Mouse (Mus musculus) heart, adult 18-20 months (tissue): ENCODE results near the gene Stat3. TPM values are rescaled to one million over a fixed set of nuclear protein-coding genes. Genes with fewer than 3 reads are reported as not detected.

ENCODE experiments used
- DNase-seq, 2 experiments: peaks; one replicate each; pipeline ENCODE4 v3.0.0; 2021 to 2022; ENCODE audit warnings: mixed read lengths in 1 of 2
- total RNA-seq, 2 experiments: library from RNA; stranded (reverse); gene quantifications; 2 replicates each; pipeline ENCODE4 v1.2.3; 2021

Gene Stat3
- total RNA-seq, 2 experiments from 2014 or later, result 71.8 to 83.2 TPM

DNA sequence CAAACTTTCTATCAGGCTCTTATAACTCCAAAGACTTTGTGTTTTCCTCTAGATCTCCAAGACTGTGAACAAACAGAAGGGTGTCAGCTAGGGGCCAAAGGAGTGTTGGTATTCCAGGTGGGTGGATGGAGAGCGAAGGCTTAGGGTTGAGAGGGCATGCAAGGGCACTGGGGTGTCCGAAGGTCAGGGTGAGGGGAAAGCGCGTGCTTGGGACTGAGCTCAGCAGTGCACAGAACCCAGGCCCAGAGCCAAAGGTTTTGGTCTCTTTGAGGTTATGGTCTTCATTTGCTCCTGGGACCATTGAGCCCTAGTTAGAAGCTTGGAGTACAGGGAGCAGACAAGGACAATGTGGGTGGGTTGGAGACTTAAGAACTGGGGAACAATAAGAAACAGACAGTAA, 84.2 kb downstream of the Stat3 start:
- DNase-seq, result no peak

DNA sequence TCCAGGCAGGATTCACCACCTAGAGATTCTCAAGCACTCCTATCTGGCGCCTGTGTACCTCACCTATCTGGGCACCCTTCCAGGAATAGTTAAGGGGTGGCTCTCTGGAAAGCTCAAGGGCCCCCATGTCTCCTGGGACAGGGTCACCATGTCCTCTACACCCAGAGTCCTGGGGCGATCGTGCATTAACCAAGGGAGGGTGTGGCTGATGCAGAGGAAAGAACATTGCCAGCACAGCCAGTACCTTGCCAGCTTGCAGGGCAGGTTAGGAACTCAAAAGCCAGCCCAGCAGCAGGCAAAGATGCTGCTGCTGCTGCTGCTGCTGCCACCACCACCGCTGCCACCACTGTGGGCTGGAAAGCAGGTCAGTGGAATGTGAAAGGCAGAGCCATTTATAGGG, 85.1 kb downstream of the Stat3 start:
- no peak for DNase-seq

DNA sequence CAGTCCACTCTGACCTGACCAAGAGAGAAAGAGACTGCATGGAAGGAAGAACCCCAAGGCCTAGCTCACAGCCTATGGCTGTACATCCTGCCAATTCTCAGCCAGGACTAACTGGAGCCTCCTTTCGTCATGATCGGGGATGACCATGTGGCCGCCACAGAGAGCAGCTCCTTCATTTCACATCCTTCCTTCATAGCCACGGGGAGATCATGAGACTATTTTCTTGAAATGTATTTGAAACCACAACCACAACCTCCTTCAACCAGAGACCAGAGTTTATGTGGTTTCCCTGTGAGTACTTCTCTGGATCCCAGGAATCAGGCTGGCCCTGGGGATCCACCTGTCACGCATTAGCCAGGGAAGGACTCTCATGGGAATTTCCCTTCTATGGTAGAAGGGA, 86.3 kb downstream of the Stat3 start:
- no peak for DNase-seq

DNA sequence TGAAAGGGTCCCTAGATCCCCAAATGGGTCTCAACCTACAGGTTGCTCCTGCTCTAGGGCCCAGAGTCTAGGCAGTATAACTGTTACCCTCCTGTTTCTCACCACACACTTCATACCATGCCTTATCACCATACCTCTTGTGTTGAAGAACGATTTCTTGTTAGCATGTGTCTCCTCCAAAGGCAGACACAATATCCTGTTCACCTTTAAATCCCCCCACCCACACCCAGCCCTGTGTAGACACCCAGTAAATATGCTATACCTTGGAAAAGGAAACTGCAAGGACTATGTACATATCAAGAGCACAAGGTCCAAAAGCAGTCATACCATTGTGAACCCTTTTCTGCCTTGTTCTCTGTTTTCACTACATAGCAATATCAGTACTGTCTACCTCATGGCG, 87.3 kb downstream of the Stat3 start:
- no peak for DNase-seq

DNA sequence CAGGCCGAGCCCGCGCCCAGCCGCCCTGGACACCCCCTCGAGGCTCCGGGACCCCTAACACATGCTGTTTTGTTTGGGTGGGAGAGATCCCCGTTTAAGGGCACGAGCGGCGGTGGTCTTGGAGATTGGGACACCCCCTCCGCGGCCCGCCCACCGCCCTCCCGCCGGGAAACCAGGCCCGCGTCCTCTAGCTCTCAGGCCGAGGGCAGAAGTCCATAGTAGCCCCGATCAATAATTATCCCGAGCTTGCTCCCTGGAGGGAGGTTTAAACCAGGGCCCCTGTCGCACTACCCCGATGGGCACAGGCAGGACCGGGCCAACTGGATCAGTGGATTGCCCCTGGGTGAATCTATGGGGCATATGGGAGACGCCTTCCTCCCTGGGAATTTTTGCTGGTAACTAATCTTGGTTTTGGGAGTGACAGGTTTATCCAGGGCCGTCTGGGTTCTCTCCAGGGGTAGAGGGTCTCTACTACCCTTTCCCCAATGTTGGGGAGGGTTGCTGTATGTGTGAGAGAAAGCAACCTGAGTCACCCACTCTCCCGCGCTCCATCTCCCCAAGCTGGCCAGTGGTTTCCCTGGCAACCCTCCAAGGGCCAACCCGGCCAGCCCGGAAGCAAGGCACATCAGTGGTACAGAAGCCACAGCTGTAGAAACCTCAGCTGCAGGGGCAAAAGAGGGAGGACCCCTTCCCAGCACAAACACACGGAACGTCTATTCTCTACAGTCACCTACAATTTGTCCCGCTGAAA, 88.4 kb downstream of the Stat3 start:
- DNase-seq, result peak; percentile 80 to 83

DNA sequence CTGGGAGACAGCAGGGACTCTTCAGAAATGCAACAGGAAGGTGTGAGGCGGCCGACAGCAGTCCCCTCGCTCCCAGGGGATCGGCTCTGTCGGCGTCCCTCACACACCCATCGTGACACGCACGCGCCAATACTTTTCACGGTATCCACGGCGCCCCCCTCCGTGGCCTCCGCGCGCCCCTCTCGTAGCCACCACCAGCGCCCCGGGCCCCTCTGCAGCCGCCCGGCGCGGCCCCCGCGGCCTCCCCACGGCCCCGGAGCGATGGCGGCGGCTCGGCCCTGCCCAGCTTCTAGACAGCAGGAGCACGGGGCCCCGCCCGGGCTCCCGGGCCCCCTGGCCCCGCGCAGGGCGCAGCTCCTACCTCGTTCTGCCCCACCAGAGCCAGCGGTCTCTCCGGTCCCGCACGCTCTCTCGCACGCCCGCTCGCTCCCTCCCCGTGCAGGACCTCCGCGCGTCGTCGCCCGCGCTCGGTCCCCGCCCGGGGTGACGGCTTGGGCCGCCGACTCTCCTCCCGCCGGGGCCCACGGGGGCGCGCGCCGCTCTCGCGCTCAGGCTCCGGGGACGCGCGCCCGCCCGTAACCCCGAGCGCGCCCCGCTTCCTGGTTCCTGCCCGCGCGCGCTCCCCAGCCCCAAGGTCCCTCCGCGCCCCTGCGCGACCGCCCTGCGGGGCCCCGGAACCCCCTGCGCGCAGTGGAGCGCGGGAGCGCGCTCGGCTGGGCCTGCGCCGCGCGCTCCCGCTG, 89.1 kb downstream of the Stat3 start, which contains the start of gene Stat5b:
Gene Stat5b, minus strand, starts transcription at position 687 of the 740 bp plus-strand sequence.
- peak; percentile 82 to 87 for DNase-seq

DNA sequence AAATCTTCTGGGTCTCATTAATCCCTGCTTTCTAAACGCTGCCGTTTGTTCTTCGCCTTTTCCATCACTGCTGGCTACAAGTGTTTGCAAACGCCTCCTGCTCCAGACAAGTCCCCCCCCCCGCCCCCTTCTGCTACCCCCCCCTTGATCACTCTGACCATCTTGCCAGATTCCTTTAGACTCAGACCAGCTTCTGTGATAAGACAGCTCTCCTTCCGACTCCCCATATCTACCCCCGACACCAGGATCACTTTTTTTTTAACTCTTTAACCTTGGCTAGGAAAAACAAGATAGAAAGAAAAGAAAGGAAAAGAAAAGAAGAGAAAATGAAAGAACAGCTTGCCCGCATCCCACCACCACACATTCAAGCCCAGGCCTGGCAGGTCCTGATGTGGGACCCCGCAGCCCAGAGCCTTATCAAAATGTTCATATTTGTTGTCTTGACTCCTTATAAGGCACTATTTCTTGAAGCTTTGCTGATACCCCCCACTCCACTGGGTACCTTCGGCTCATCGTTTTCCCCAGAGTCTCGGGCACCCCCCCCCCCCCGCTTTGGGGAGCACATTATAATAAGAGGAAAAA, 89.8 kb downstream of the Stat3 start:
- no peak for DNase-seq

DNA sequence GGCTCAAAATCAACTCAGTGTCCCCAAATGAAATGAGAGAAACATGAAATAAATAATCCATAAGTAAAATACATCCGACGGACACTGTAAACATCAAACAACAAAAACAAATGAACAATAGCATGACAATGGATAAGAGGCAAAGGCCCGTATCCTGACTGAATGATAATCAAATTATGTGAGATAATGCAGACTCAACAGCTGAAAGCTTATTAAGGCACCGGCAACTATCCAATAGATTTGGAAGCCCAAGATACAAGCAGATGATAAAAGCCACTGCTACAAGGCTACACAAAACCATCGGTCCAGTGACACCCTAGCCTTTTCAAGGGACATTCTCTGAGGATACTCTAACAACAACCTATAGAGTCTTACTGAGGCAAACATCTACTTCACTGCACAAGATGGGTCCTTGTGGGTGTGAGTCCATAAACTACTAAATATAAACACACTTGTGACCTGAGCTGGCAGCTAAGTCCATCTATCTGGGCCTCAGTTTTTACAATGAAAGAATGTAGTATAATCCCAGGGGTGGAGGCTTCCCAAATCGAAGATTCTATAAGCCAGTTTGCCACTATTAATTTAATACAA, 90.5 kb downstream of the Stat3 start:
- no peak for DNase-seq

DNA sequence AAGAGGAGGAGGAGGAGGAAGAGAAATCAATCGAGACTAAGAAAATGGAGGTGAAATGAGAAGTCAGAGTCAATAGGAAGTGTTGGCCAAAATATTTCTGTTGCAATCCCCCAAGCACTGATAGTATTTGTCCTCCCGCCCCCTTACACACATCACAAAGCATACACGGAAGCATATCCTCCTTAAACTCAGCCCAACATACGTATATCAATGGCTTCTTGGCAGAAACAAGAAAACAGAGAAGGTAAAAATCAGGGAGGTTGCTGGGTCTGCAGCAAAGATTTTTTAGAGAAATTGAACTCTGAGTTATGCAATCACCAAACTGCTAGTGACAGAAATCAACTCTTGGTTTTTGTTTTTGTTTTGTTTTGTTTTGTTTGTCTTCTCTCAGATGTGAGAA, 91.3 kb downstream of the Stat3 start:
- DNase-seq, result no peak

DNA sequence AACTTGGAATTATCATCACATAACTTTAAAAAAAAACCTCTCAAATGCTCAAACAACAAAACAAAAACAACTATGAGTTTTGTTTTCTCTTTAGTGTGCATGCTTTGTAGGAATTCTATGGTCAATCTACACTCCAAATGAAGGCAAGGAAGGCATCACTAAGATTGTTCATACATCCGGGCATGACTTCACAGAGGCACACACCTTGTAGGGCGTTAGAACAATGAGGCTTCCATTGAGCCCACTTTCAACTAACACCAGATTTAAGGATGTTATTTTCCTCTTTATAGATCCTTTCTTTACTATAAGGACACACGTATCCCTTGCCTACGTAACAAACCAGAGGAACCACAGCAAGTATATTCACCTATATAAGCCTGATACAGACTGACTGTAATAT, 91.8 kb downstream of the Stat3 start:
- no peak for DNase-seq

DNA sequence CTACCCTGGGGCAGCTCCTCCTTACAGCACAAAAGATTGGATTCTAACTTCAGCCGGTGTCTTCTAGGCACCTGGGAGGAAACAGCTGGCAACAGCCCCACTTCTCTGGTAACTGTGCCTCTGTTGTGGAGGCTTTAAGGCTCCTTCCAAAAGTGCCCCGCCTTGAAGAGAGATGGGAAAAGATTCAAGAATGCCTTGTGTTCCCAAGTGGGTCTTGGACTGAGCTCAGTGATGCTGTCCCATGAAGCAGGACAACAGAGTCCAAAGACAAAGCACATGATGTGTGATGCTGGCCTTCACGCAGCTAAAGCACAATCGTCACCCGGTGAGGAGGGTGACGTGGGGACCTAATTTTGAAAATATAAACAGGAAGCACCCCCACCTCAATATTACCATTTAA, 93.5 kb downstream of the Stat3 start:
- DNase-seq, result peak in 1 of 2 experiments; percentile 42

DNA sequence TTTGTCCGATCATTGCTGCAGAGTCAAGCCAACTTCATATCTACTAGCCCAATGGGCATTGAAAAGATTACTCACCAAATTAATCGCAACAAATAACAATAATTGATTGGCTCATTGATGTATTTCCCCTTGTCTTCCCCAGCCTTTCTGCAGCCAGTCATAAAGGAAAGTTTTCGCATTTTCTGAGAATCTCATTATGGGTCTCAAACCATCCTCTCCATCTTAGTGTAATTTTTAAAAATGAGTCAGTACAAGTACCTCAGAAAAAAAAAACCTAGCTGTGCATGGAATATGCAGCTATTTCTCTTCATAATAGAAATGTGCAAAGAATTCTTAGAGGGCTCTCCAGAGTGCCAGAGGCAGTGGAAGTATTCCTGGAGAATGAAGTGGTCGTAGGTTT, 95.2 kb downstream of the Stat3 start:
- DNase-seq, result no peak

DNA sequence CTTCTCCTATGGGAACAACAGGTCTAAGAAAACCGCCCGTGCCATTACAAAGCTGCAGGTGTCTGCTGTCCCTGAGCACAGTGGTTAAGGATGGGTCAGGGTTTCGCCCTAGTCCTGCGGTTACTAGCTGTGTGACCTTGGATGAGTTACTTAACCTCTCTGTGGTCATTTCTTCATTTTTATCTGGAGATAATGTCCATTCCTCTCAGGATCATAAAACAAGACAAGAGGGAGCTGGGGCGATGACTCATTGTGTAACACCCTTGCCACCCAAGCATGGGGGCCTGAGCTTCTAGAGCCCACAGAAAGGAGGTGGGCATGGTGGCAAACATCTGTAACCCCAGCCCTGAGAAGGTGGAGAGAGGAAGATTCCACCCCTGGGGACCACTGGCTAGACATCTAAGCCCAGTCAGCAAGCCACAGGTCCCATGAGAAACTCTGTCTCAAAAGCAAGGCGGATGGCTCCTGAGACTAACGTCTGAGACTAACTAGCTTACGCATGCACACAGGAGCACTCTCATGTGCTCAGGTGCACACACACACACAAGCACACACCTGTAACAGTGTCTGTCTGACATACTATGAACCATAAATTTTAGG, 96.2 kb downstream of the Stat3 start:
- no peak for DNase-seq

DNA sequence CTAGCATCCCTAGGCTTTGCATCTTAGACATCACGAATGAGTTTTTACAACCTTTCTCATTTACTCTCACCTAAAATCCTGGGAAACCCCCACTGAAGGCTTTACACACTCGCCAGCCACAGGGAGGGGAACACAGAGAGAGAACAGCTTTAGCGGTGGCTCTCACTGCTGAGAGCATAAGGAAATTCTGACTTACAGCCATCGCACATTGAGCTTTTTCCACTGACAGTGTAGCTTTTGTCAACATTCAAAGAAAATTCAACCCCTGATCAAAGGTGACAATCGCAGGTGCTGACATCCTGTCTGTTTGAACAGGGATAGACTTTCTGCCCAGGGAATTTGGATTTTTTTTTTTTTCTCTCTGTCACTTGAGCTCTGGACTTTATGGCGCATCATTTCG, 97.3 kb downstream of the Stat3 start:
- no peak for DNase-seq

DNA sequence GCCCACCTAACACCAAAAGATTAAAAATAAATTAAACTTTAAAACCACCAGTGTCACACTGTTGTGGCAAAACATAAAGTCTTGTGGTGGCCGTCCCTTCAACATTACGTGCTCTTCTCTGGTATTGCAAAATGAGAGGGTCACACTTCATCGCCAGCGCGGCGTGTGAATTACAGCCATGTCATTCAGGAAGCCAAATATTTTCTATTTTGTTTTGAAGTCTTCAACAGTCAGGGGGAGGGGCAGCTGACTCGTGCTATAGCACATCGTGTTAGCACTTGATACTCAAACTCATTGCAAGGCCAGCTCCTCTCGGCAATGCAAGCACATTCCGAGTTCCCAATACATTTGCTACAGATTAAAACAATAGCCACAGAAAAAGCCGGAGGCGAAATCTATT, 98.5 kb downstream of the Stat3 start:
- no peak for DNase-seq

DNA sequence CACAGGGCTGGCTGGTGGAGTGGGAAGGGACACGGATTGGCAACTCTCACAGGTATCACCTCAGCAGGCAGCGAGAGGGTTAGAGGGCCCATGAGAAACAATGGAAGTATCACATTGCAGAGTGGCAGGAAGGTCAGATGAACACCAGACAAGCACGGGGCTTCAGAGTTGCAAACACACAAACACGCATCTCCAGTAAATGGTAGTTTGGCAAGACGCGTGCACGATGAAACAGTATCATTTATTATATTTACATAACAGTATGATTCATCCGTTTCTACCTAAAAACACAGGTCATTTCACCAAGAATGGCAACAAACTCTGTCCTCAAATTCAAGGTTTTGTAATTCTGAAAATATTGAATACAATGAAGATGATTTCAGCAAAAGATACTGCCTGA, 99.8 kb downstream of the Stat3 start:
- DNase-seq, result no peak

DNA sequence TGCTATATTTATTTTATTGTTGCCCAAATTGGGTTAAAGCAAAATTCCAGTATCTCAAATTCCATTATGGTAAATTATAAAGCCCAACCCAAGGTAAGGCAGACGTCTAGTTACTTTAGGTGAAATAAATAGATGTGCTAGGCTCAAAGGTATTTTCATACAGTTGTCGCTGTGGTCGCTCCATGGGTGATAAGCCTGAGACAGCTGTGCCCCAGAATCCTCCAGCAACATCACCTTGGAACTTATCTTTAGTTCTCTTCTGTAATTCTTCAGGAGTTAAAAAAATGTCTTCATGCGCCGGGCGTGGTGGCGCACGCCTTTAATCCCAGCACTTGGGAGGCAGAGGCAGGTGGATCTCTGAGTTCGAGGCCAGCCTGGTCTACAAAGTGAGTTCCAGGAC, 100.4 kb downstream of the Stat3 start:
- no peak for DNase-seq

DNA sequence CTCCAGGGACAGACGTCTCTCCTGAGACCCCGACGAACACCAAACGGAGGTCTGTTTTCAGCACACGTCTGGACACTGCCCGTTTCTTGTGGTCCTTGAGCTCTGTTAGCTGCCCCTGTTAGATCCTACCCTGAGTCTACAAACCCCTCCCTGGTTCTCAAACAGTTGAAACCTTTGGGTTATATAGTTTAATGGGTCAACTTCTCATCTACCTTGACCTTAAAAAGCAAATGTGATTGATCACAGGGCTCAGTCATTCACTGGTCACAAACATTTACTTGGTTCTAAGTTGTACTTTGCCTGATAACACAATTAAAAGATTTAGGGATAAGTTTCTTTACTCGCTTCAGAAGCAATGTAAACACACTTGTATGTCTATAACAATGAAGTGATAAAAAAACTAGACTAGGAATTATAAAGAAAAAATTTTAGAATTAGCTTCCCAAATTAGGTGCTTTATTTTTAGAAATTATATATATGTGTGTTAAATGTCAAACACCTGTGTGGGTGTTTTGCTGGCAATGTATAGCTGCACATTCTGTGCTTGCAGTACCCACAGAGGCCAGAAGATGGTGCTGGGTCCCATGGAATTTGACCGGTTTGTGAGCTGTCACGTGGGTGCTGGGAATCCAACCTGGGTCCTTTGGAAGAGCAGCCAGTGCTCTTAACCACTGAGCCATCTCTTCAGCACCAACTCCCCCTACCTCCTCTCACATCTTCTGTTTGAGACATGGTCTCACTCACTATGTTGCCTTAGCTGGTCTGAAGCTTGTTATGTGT, 102.2 kb downstream of the Stat3 start:
- no peak for DNase-seq
